Mouse (Mus musculus) lung, embryonic 15.5 days (tissue): ENCODE data around the gene Kcnab2. TPM values are rescaled to one million over a fixed set of nuclear protein-coding genes. Genes with fewer than 3 reads are reported as not detected.

Experiments used
- ATAC-seq: fragments of 200-750 bp; cut with Nextera tagmentation; 2 replicates; pipeline ENCODE4 v1.8.0; 2017; ENCODE audit warnings: moderate number of reproducible peaks, borderline replicate concordance; ENCODE audit not compliant: low FRiP score, low TSS enrichment; ENCODE audit errors: extremely low read depth
- H3K27ac ChIP-seq: fragments of 300-500 bp; sonication (generic); 2 replicates; pipeline ENCODE4 v1.5.1; 2015; ENCODE audit warnings: moderate library complexity, mild to moderate bottlenecking, inconsistent platforms
- H3K27me3 ChIP-seq: fragments of 300-500 bp; sonication (generic); 2 replicates; pipeline ENCODE4 v1.6.1; 2015; ENCODE audit warnings: inconsistent platforms
- H3K36me3 ChIP-seq: fragments of 300-500 bp; sonication (generic); 2 replicates; pipeline ENCODE4 v1.6.1; 2015; ENCODE audit warnings: inconsistent platforms
- H3K4me1 ChIP-seq: fragments of 300-500 bp; sonication (generic); 2 replicates; pipeline ENCODE4 v1.6.1; 2015; ENCODE audit warnings: inconsistent platforms
- H3K4me2 ChIP-seq: fragments of 300-500 bp; sonication (generic); 2 replicates; pipeline ENCODE4 v1.6.1; 2015; ENCODE audit warnings: inconsistent platforms, mild to moderate bottlenecking, moderate library complexity
- H3K4me3 ChIP-seq: fragments of 300-500 bp; sonication (generic); 2 replicates; pipeline ENCODE4 v1.5.1; 2015; ENCODE audit warnings: mild to moderate bottlenecking, inconsistent platforms
- H3K9ac ChIP-seq: fragments of 300-500 bp; sonication (generic); 2 replicates; pipeline ENCODE4 v1.6.1; 2015; ENCODE audit warnings: inconsistent platforms
- H3K9me3 ChIP-seq: fragments of 300-500 bp; sonication (generic); 2 replicates; pipeline ENCODE4 v1.6.1; 2016; ENCODE audit warnings: inconsistent platforms
- WGBS: fragments of 180-500 bp; shearing (Covaris S2); methylation state at CpG from one replicate; pipeline ENCODE4 v1.1.7; 2015; 5-methylcytosine and 5-hydroxymethylcytosine counted together
- polyA plus RNA-seq: library from polyadenylated mRNA; unstranded; fragments of >200 nt; fragmentation: Nextera tagmentation; extraction: Ambion mirVana; gene quantifications from 2 replicates; pipeline ENCODE4 v1.2.1, GENCODE M21; 2015

Gene Kcnab2
- polyA plus RNA-seq, 1 experiment from 2014 or later, result 7.3 TPM

- Histone ChIP-seq H3K9me3 (no peaks in the 10 kb centered on the region), H3K4me3 (peak within 1 kb of the TSS; percentile 78), H3K9ac (peak within 1 kb of the TSS; percentile 76), H3K36me3 (no peaks in the 10 kb centered on the region), H3K27ac (peak within 1 kb of the TSS; percentile 60; the same call in 1 of the 2 replicates), H3K27me3 (peaks cover 20% of the 10 kb centered on the region), H3K4me2 (peak within 1 kb of the TSS; percentile 93), H3K4me1 (peaks cover 17% of the 10 kb centered on the region)
- WGBS, result 2% methylated on average over 18 of the region's 18 CpGs
- ATAC-seq, result no peak
These were observed 1.1 kb downstream of the Kcnab2 start, which contains the start of gene Nphp4 for GRCm38 (mm10) chr4:152476427-152477023. Nphp4 (plus strand) TSS chr4:152476706.

- no peak overlapping the region for H3K4me2 ChIP-seq
- H3K4me1 ChIP-seq, result peaks cover 17% of the 10 kb centered on the region
- H3K36me3 ChIP-seq, result no peaks in the 10 kb centered on the region
- H3K27ac ChIP-seq, result no peak overlapping the region
- peaks cover 20% of the 10 kb centered on the region for H3K27me3 ChIP-seq
- no peak overlapping the region for H3K9ac ChIP-seq
- no peak for ATAC-seq
- no peaks in the 10 kb centered on the region for H3K9me3 ChIP-seq
- no peak overlapping the region for H3K4me3 ChIP-seq
- 78% methylated on average over 7 of the region's 7 CpGs for WGBS
These were observed 1.7 kb downstream of the Kcnab2 start for GRCm38 (mm10) chr4:152475941-152476340.

GRCm38 (mm10) chr4:152467951-152468350, 9.7 kb downstream of the Kcnab2 start:
- no peaks in the 10 kb centered on the region for H3K4me1 ChIP-seq
- H3K4me2 ChIP-seq, result no peak overlapping the region
- no peaks in the 10 kb centered on the region for H3K9me3 ChIP-seq
- no peaks in the 10 kb centered on the region for H3K36me3 ChIP-seq
- no peak overlapping the region for H3K9ac ChIP-seq
- H3K27me3 ChIP-seq, result no peaks in the 10 kb centered on the region
- no peak for ATAC-seq
- 71% methylated on average over 6 of the region's 6 CpGs for WGBS
- H3K27ac ChIP-seq, result no peak overlapping the region
- no peak overlapping the region for H3K4me3 ChIP-seq

- no peak overlapping the region for H3K4me3 ChIP-seq
- no peaks in the 10 kb centered on the region for H3K27me3 ChIP-seq
- WGBS, result 78% methylated on average over 13 of the region's 13 CpGs
- ATAC-seq, result no peak
- no peaks in the 10 kb centered on the region for H3K36me3 ChIP-seq
- H3K9ac ChIP-seq, result no peak overlapping the region
- H3K4me2 ChIP-seq, result no peak overlapping the region
- H3K27ac ChIP-seq, result no peak overlapping the region
- no peaks in the 10 kb centered on the region for H3K9me3 ChIP-seq
- H3K4me1 ChIP-seq, result no peaks in the 10 kb centered on the region
These were observed 11.1 kb downstream of the Kcnab2 start for GRCm38 (mm10) chr4:152466601-152467000.

- Histone ChIP-seq H3K27me3 (no peaks in the 10 kb centered on the region), H3K36me3 (no peaks in the 10 kb centered on the region), H3K4me2 (no peak overlapping the region), H3K4me3 (no peak overlapping the region), H3K27ac (no peak overlapping the region), H3K9me3 (no peaks in the 10 kb centered on the region), H3K9ac (no peak overlapping the region), H3K4me1 (no peaks in the 10 kb centered on the region)
- ATAC-seq, result no peak
- 37% methylated on average over 8 of the region's 8 CpGs for WGBS
These were observed 12.6 kb downstream of the Kcnab2 start for GRCm38 (mm10) chr4:152465116-152465515.

GRCm38 (mm10) chr4:152463147-152463546, 14.5 kb downstream of the Kcnab2 start:
- Histone ChIP-seq H3K9ac (no peak overlapping the region), H3K4me2 (no peak overlapping the region), H3K27me3 (no peaks in the 10 kb centered on the region), H3K9me3 (no peaks in the 10 kb centered on the region), H3K27ac (no peak overlapping the region), H3K4me1 (no peaks in the 10 kb centered on the region), H3K36me3 (no peaks in the 10 kb centered on the region), H3K4me3 (no peak overlapping the region)
- ATAC-seq, result no peak
- 75% methylated on average over 9 of the region's 9 CpGs for WGBS

GRCm38 (mm10) chr4:152462516-152462915, 15.2 kb downstream of the Kcnab2 start:
- no peaks in the 10 kb centered on the region for H3K36me3 ChIP-seq
- H3K4me3 ChIP-seq, result no peak overlapping the region
- H3K9ac ChIP-seq, result no peak overlapping the region
- H3K4me2 ChIP-seq, result no peak overlapping the region
- ATAC-seq, result no peak
- no peak overlapping the region for H3K27ac ChIP-seq
- WGBS, result 81% methylated on average over 12 of the region's 12 CpGs
- H3K27me3 ChIP-seq, result no peaks in the 10 kb centered on the region
- H3K9me3 ChIP-seq, result no peaks in the 10 kb centered on the region
- no peaks in the 10 kb centered on the region for H3K4me1 ChIP-seq

- Histone ChIP-seq H3K4me3 (no peak overlapping the region), H3K9ac (no peak overlapping the region), H3K27ac (no peak overlapping the region), H3K36me3 (no peaks in the 10 kb centered on the region), H3K4me1 (no peaks in the 10 kb centered on the region), H3K9me3 (no peaks in the 10 kb centered on the region), H3K27me3 (no peaks in the 10 kb centered on the region), H3K4me2 (no peak overlapping the region)
- WGBS, result 84% methylated on average over 4 of the region's 4 CpGs
- no peak for ATAC-seq
These were observed 20.0 kb downstream of the Kcnab2 start for GRCm38 (mm10) chr4:152457673-152458072.

- Histone ChIP-seq H3K4me1 (no peaks in the 10 kb centered on the region), H3K4me3 (no peak overlapping the region), H3K27ac (no peak overlapping the region), H3K36me3 (no peaks in the 10 kb centered on the region), H3K9me3 (no peaks in the 10 kb centered on the region), H3K9ac (no peak overlapping the region), H3K4me2 (no peak overlapping the region), H3K27me3 (no peaks in the 10 kb centered on the region)
- no peak for ATAC-seq
- WGBS, result 63% methylated on average over 18 of the region's 18 CpGs
These were observed 21.1 kb downstream of the Kcnab2 start for GRCm38 (mm10) chr4:152456609-152457008.

GRCm38 (mm10) chr4:152454153-152454552, 23.5 kb downstream of the Kcnab2 start:
- Histone ChIP-seq H3K27ac (no peak overlapping the region), H3K4me2 (no peak overlapping the region), H3K4me3 (no peak overlapping the region), H3K9ac (no peak overlapping the region), H3K36me3 (no peaks in the 10 kb centered on the region), H3K27me3 (no peaks in the 10 kb centered on the region), H3K9me3 (no peaks in the 10 kb centered on the region), H3K4me1 (no peaks in the 10 kb centered on the region)
- no peak for ATAC-seq
- 84% methylated on average over 12 of the region's 12 CpGs for WGBS

- Histone ChIP-seq H3K27me3 (no peaks in the 10 kb centered on the region), H3K27ac (no peak overlapping the region), H3K4me3 (no peak overlapping the region), H3K9me3 (no peaks in the 10 kb centered on the region), H3K4me2 (no peak overlapping the region), H3K9ac (no peak overlapping the region), H3K36me3 (no peaks in the 10 kb centered on the region), H3K4me1 (no peaks in the 10 kb centered on the region)
- WGBS, result 50% methylated on average over 10 of the region's 10 CpGs
- ATAC-seq, result no peak
These were observed 24.6 kb downstream of the Kcnab2 start for GRCm38 (mm10) chr4:152453079-152453478.

- ATAC-seq, result no peak
- H3K27me3 ChIP-seq, result no peaks in the 10 kb centered on the region
- WGBS, result 73% methylated on average over 6 of the region's 6 CpGs
These were observed 26.3 kb downstream of the Kcnab2 start for GRCm38 (mm10) chr4:152451371-152451770.

GRCm38 (mm10) chr4:152448666-152449018, 29.0 kb downstream of the Kcnab2 start:
- Histone ChIP-seq H3K27ac (no peak overlapping the region), H3K36me3 (no peaks in the 10 kb centered on the region), H3K4me2 (no peak overlapping the region), H3K4me3 (no peak overlapping the region), H3K9ac (no peak overlapping the region), H3K27me3 (no peaks in the 10 kb centered on the region), H3K9me3 (no peaks in the 10 kb centered on the region), H3K4me1 (no peaks in the 10 kb centered on the region)
- WGBS, result 71% methylated on average over 8 of the region's 8 CpGs
- no peak for ATAC-seq

More at GRCm38 (mm10) chr4:152451371-152451770, 26.3 kb downstream of the Kcnab2 start:
- Histone ChIP-seq H3K9me3 (no peaks in the 10 kb centered on the region), H3K4me1 (no peaks in the 10 kb centered on the region), H3K4me2 (no peak overlapping the region), H3K9ac (no peak overlapping the region), H3K4me3 (no peak overlapping the region), H3K27ac (no peak overlapping the region), H3K36me3 (no peaks in the 10 kb centered on the region)
